Mouse (Mus musculus) midbrain, embryonic 14.5 days (tissue): ENCODE measurements around the gene Rnf216. TPM values are rescaled to one million over a fixed set of nuclear protein-coding genes. Genes with fewer than 3 reads are reported as not detected.

Source experiments
- ATAC-seq: fragments of 200-750 bp; cut with Nextera tagmentation; 2 replicates; pipeline ENCODE4 v1.8.0; 2017; ENCODE audit warnings: moderate number of reproducible peaks, moderate library complexity; ENCODE audit not compliant: low FRiP score, low TSS enrichment
- DNase-seq: peaks from one replicate; pipeline ENCODE4 v3.0.0-alpha.2; 2015
- H3K27ac ChIP-seq: fragments of 300-500 bp; sonication (generic); replicated peaks from 2 replicates; pipeline ENCODE4 v1.5.1; 2014; ENCODE audit warnings: mild to moderate bottlenecking, low read depth, low read length, moderate library complexity
- H3K27me3 ChIP-seq: fragments of 300-500 bp; sonication (generic); 2 replicates; pipeline ENCODE4 v1.6.1; 2014; ENCODE audit warnings: low read length, control low read depth, mixed read lengths; ENCODE audit not compliant: control insufficient read depth, insufficient read depth
- H3K36me3 ChIP-seq: fragments of 300-500 bp; sonication (generic); 2 replicates; pipeline ENCODE4 v1.6.1; 2014; ENCODE audit warnings: low read length, control low read depth; ENCODE audit not compliant: control insufficient read depth, insufficient read depth
- H3K4me1 ChIP-seq: fragments of 300-500 bp; sonication (generic); 2 replicates; pipeline ENCODE4 v1.6.1; 2014; ENCODE audit warnings: mild to moderate bottlenecking, antibody characterized with exemption, low read length, control low read depth; ENCODE audit not compliant: control insufficient read depth, insufficient read depth
- H3K4me2 ChIP-seq: fragments of 300-500 bp; sonication (generic); 2 replicates; pipeline ENCODE4 v1.6.1; 2014; ENCODE audit warnings: mild to moderate bottlenecking, low read length, moderate library complexity
- H3K4me3 ChIP-seq: fragments of 300-500 bp; sonication (generic); replicated peaks from 2 replicates; pipeline ENCODE4 v1.5.1; 2014; ENCODE audit warnings: low read depth, low read length
- H3K9ac ChIP-seq: fragments of 300-500 bp; sonication (generic); replicated peaks from 2 replicates; pipeline ENCODE4 v1.6.1; 2014; ENCODE audit warnings: mild to moderate bottlenecking, low read length, moderate library complexity
- H3K9me3 ChIP-seq: fragments of 300-500 bp; sonication (generic); 2 replicates; pipeline ENCODE4 v1.6.1; 2016; ENCODE audit warnings: low read length, control low read depth, mixed read lengths; ENCODE audit not compliant: control insufficient read depth
- WGBS: fragments of 180-500 bp; shearing (Covaris S2); extraction: QIAGEN DNeasy Blood & Tissue Kit; methylation state at CpG from one replicate; pipeline ENCODE4 v1.1.7; 2014; 5-methylcytosine and 5-hydroxymethylcytosine counted together
- microRNA-seq: library from miRNA; unstranded; fragments of <30 nt; microRNA quantifications from one replicate; pipeline ENCODE4, GENCODE M21; 2016
- polyA plus RNA-seq: library from polyadenylated mRNA; unstranded; fragments of >200 nt; fragmentation: Nextera tagmentation; extraction: Ambion mirVana; gene quantifications from 2 replicates; pipeline ENCODE4 v1.2.1, GENCODE M21; 2014

The Rnf216 gene
- polyA plus RNA-seq, 1 experiment from 2014 or later = 32.1 TPM

DNA sequence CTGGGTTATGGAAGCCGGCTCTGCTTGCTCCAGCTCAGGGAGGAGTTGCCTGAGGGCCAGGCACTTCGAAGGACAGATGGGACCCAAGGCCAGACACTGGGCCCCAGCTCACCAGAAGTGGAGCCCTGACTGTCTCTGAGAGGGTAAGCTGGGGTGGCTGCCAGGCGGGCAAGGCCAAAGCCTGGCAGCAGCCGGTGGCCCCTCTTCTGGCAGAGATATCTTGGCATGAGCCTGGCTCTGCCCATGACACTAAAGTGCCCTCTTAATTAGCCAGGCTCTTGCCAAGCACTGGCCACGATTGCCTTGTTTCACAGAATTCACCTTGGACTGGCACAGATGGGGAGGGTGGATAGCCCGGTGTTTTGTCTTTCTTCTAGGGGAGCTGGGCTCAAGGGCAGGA is 162.4 kb downstream of the Rnf216 start:
- ATAC-seq (no peak), DNase-seq (no peak)
- Histone ChIP-seq H3K27ac (no peak overlapping the region), H3K36me3 (no peaks in the 10 kb centered on the region), H3K4me1 (no peaks in the 10 kb centered on the region), H3K4me2 (no peak overlapping the region), H3K27me3 (no peaks in the 10 kb centered on the region), H3K9me3 (no peaks in the 10 kb centered on the region), H3K4me3 (no peak overlapping the region), H3K9ac (no peak overlapping the region)
- 85% methylated on average over 6 of the region's 6 CpGs for WGBS

DNA sequence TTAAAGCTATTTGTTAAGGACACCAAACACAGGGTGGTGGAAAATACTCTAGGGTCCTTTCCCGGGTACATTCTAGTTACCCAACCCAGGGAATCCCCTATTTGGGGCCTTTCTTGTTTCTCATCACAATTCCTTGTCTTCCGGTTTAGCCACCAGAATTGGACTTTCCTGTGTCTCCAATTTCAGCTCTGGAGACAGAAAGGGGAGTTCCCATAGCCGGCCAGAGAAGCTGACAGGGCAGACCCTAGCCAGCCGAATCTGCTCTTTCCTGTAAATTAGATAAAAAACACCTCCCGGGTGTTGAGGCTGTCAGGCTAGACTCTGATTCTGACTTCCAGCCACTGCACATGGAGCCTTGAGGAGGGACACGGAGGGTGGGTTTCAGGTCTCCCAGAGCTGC is 163.2 kb downstream of the Rnf216 start:
- H3K27ac ChIP-seq = no peak overlapping the region
- H3K4me2 ChIP-seq = no peak overlapping the region
- H3K4me3 ChIP-seq = no peak overlapping the region
- DNase-seq (no peak), ATAC-seq (no peak)
- H3K9ac ChIP-seq = no peak overlapping the region
- no peaks in the 10 kb centered on the region for H3K27me3 ChIP-seq
- WGBS = 70% methylated on average over 6 of the region's 6 CpGs
- no peaks in the 10 kb centered on the region for H3K9me3 ChIP-seq
- H3K36me3 ChIP-seq = no peaks in the 10 kb centered on the region
- no peaks in the 10 kb centered on the region for H3K4me1 ChIP-seq

DNA sequence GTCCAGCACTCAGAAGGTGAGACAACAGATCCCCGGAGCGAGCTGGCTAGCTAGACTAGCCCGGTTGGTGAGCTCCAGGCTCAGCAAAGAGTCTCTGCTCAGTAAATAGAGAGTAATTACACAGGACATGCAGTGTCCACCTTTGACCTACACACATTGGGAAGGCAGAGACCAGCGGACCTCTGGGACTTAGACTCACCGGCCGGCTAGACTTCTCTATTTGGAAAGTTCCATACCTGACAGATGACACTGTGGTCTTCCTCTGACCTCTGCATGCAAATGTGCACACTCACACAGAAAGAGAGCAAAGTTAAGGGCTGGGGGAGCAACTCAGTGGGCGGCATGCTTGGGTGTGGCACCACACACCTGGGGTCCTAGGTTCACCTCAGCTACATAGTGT is 165.3 kb downstream of the Rnf216 start:
- WGBS = 79% methylated on average over 7 of the region's 7 CpGs
- H3K4me2 ChIP-seq = no peak overlapping the region
- ATAC-seq = no peak
- no peak overlapping the region for H3K4me3 ChIP-seq
- no peaks in the 10 kb centered on the region for H3K27me3 ChIP-seq
- H3K9me3 ChIP-seq = no peaks in the 10 kb centered on the region
- H3K27ac ChIP-seq = no peak overlapping the region
- DNase-seq = no peak
- H3K9ac ChIP-seq = no peak overlapping the region
- no peaks in the 10 kb centered on the region for H3K36me3 ChIP-seq
- no peaks in the 10 kb centered on the region for H3K4me1 ChIP-seq

DNA sequence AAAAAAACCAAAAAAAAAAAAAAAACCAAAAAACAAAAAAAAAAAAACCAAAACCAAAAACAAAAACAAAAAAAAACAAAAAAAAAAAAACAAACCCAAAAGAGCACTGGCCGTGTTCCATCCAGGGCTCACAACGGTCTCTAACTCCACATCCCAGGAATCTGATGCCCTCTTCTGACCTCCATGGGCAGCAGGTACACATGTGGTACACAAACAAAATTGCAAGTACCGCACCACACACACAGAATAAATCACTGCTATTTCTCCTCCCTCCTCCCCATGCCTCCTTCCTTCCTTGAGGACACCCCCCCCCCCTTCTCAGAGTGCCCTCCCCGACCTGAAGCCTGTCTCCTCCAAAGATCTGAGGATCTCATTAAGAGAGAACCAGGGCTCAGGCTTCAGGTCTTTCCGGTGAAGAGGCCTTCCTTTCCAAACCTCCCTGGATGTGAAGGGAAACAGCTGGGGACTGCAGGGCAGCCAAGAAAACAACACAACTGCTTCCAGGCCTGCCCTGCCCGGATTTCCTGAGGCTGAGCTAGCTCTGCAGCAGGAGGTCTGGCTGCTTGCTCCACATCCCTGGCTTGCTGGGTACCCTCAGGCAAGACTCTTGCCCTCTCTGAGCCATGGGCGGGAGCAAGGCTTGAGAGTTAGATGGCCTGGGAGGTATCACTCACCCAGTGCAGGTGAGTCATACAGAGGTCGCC is 167.7 kb downstream of the Rnf216 start:
- H3K36me3 ChIP-seq = no peaks in the 10 kb centered on the region
- no peaks in the 10 kb centered on the region for H3K9me3 ChIP-seq
- ATAC-seq = no peak
- DNase-seq = no peak
- H3K4me3 ChIP-seq = no peak overlapping the region
- H3K4me2 ChIP-seq = no peak overlapping the region
- no peak overlapping the region for H3K27ac ChIP-seq
- no peaks in the 10 kb centered on the region for H3K27me3 ChIP-seq
- WGBS = 79% methylated on average over 8 of the region's 8 CpGs
- no peaks in the 10 kb centered on the region for H3K4me1 ChIP-seq
- no peak overlapping the region for H3K9ac ChIP-seq

Small RNAs within 50 kb of the gene (microRNA-seq; reads per million reads assigned to microRNA genes)
- not detected for gene Gm44405

Other genes with a start within 250 kb of the Rnf216 start
- 28.6 and 28.8 TPM in 2 replicates for gene Fbxl18, start 217.6 kb downstream of the Rnf216 start, polyA plus RNA-seq
- 16,375 and 16,992 TPM in 2 replicates for gene Actb, start 206.2 kb downstream of the Rnf216 start, polyA plus RNA-seq
- gene Fscn1, start 152.7 kb downstream of the Rnf216 start, polyA plus RNA-seq = 521 and 580 TPM in 2 replicates
- gene Olfr718-ps1, start 34.6 kb upstream of the Rnf216 start, polyA plus RNA-seq = not detected in 2 replicates
- gene Rbak, start 67.8 kb upstream of the Rnf216 start, polyA plus RNA-seq = 12.3 and 13.9 TPM in 2 replicates
- gene Spdye4b, start 68.0 kb upstream of the Rnf216 start, polyA plus RNA-seq = not detected in 2 replicates
- not detected in 2 replicates for gene Spdye4a, start 113.9 kb upstream of the Rnf216 start, polyA plus RNA-seq
- gene Zfp12, start 122.2 kb upstream of the Rnf216 start, polyA plus RNA-seq = 20.4 and 25.2 TPM in 2 replicates
- 6.9 and 7.8 TPM in 2 replicates for gene Zfp316, start 157.0 kb upstream of the Rnf216 start, polyA plus RNA-seq
- gene Zfp853, start 180.6 kb upstream of the Rnf216 start, polyA plus RNA-seq = 0.13 TPM in 1 of 2 replicates, not detected in the other
- gene E130309D02Rik, start 202.4 kb upstream of the Rnf216 start, polyA plus RNA-seq = 30.0 and 30.8 TPM in 2 replicates
- gene Zdhhc4, start 216.3 kb upstream of the Rnf216 start, polyA plus RNA-seq = 75.1 and 84.3 TPM in 2 replicates
- 0.29 and 0.31 TPM in 2 replicates for gene Grid2ip, start 244.3 kb upstream of the Rnf216 start, polyA plus RNA-seq